ENCODE assay signal across 22 mouse cellular contexts in the genomic region with DNA sequence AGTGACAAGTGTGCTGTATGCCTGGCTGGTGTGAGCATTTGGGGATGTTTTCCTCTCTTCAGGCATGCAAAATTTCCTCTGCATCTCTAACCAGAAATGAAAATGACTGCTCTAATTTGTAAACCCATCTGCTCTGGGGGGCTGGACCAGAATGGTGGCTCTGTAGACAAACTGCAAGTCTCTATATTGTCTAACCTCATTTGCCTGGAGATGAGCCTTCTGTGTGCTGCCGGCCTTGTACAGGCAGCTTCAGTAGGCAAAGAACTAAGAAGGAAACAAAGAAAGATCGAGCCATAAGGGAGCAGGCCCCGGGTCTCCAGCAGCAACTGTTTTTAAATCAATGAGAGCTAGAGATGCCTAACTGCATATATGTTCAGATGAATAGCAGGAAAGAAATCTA.
DNase-seq lines count a peak whose midpoint lies in the region; ATAC-seq and TF ChIP-seq lines count a peak whose summit lies in the region.
"Had no signal": no experiment of that assay in that cellular context is flagged by ENCODE, and none has a peak within 500 bp of the region (broad histone marks: within the 10 kb centered on the region; RNA-seq: fewer than 3 reads in every experiment).

No protein-coding gene starts in this region.

- no peak overlapping the region for H3K4me2 ChIP-seq in forebrain, embryonic 12.5 days
- no peak overlapping the region for H3K4me2 ChIP-seq in forebrain, postnatal 0 days (ENCODE audit: low read depth)
- H3K4me2 ChIP-seq in midbrain, embryonic 15.5 days: no peak overlapping the region
- H3K4me2 ChIP-seq: heart, embryonic 15.5 days; limb, embryonic 12.5 days; liver, embryonic 12.5 days had no signal

- DNase-seq in forebrain, embryonic 10.5 days (ENCODE audit: extremely low spot score, low spot score): no peak
- peak; percentile 28 for DNase-seq in layer of hippocampus, adult 9-11 months
- DNase-seq in layer of hippocampus, adult 8-10 months (ENCODE audit: low spot score in 2 of 2): no peak
- peak; percentile 36 for DNase-seq in forebrain, postnatal 0 days
- no peak for DNase-seq in spleen, adult 18-20 months
- DNase-seq in thymus, postnatal 4 days: no peak
- DNase-seq: adrenal gland, adult 2 months; cerebellum, adult 9-10 months; gastrocnemius, postnatal 10 days; heart, adult 2 months; kidney, adult 18-20 months; kidney, postnatal 10 days; lung, adult 2 months; thymus, postnatal 14 days had no signal

- no peak for ATAC-seq in forebrain, embryonic 12.5 days (ENCODE audit: low FRiP score)
- peak; percentile 66 for ATAC-seq in forebrain, postnatal 0 days
- ATAC-seq in midbrain, embryonic 15.5 days (replicated peaks): no peak
- ATAC-seq: liver, embryonic 12.5 days had no signal

- H3K9ac ChIP-seq in forebrain, embryonic 12.5 days: no peak overlapping the region
- no peak overlapping the region for H3K9ac ChIP-seq in forebrain, postnatal 0 days
- H3K9ac ChIP-seq in midbrain, embryonic 15.5 days: no peak overlapping the region
- H3K9ac ChIP-seq: heart, embryonic 15.5 days; limb, embryonic 12.5 days; liver, embryonic 12.5 days had no signal

- no peaks in the 10 kb centered on the region for H3K9me3 ChIP-seq in forebrain, embryonic 12.5 days
- no peaks in the 10 kb centered on the region for H3K9me3 ChIP-seq in forebrain, embryonic 10.5 days
- no peaks in the 10 kb centered on the region for H3K9me3 ChIP-seq in forebrain, postnatal 0 days (ENCODE audit: low read length)
- no peaks in the 10 kb centered on the region for H3K9me3 ChIP-seq in midbrain, embryonic 15.5 days
- H3K9me3 ChIP-seq: heart, embryonic 15.5 days; limb, embryonic 12.5 days; liver, embryonic 12.5 days had no signal

- no peaks in the 10 kb centered on the region for H3K36me3 ChIP-seq in forebrain, embryonic 12.5 days (replicated peaks)
- H3K36me3 ChIP-seq in forebrain, embryonic 10.5 days (replicated peaks): no peaks in the 10 kb centered on the region
- H3K36me3 ChIP-seq in forebrain, postnatal 0 days (ENCODE audit: insufficient read depth): no peaks in the 10 kb centered on the region
- no peaks in the 10 kb centered on the region for H3K36me3 ChIP-seq in midbrain, embryonic 15.5 days (replicated peaks)
- H3K36me3 ChIP-seq: heart, embryonic 15.5 days; limb, embryonic 12.5 days; liver, embryonic 12.5 days had no signal

- peak overlapping the region; percentile 50; the same call in 1 of the 2 replicates for H3K27ac ChIP-seq in forebrain, embryonic 12.5 days
- no peak overlapping the region for H3K27ac ChIP-seq in forebrain, embryonic 10.5 days
- H3K27ac ChIP-seq in forebrain, postnatal 0 days (ENCODE audit: low read depth, low read length): peak overlapping the region; percentile 51
- peak overlapping the region; percentile 41; the same call in 1 of the 2 replicates for H3K27ac ChIP-seq in midbrain, embryonic 15.5 days
- H3K27ac ChIP-seq: heart, adult 2 months; heart, embryonic 15.5 days; left cerebral cortex, adult 2 months; limb, embryonic 12.5 days; liver, embryonic 12.5 days had no signal

- H3K4me3 ChIP-seq in forebrain, embryonic 12.5 days (replicated peaks): no peak overlapping the region
- no peak overlapping the region for H3K4me3 ChIP-seq in forebrain, embryonic 10.5 days
- no peak overlapping the region for H3K4me3 ChIP-seq in forebrain, postnatal 0 days (ENCODE audit: low read depth, low read length)
- no peak overlapping the region for H3K4me3 ChIP-seq in midbrain, embryonic 15.5 days
- H3K4me3 ChIP-seq: heart, adult 2 months; heart, embryonic 15.5 days; left cerebral cortex, adult 2 months; limb, embryonic 12.5 days; liver, embryonic 12.5 days; megakaryocyte, embryonic 14.5 days; myocyte had no signal

- no peak for TF ChIP-seq CTCF in forebrain, postnatal 0 days (IDR thresholded peaks at IDR 0.05; ENCODE audit: low read depth)

- H3K27me3 ChIP-seq in forebrain, embryonic 12.5 days: no peaks in the 10 kb centered on the region
- H3K27me3 ChIP-seq in forebrain, embryonic 10.5 days (ENCODE audit: poor library complexity, severe bottlenecking): no peaks in the 10 kb centered on the region
- H3K27me3 ChIP-seq in forebrain, postnatal 0 days (ENCODE audit: insufficient read depth, low read length): no peaks in the 10 kb centered on the region
- no peaks in the 10 kb centered on the region for H3K27me3 ChIP-seq in midbrain, embryonic 15.5 days (replicated peaks)
- H3K27me3 ChIP-seq: heart, embryonic 15.5 days; liver, embryonic 12.5 days; megakaryocyte, embryonic 14.5 days had no signal

- H3K4me1 ChIP-seq in forebrain, embryonic 12.5 days: peaks cover 31% of the 10 kb centered on the region
- H3K4me1 ChIP-seq in forebrain, embryonic 10.5 days: peaks cover 26% of the 10 kb centered on the region
- H3K4me1 ChIP-seq in forebrain, postnatal 0 days (ENCODE audit: insufficient read depth): no peaks in the 10 kb centered on the region
- H3K4me1 ChIP-seq in midbrain, embryonic 15.5 days: peaks cover 19% of the 10 kb centered on the region
- H3K4me1 ChIP-seq: heart, embryonic 15.5 days; limb, embryonic 12.5 days; liver, embryonic 12.5 days had no signal

- 63% methylated on average over 3 of the region's 3 CpGs for WGBS in forebrain, embryonic 12.5 days
- WGBS in forebrain, embryonic 10.5 days: 72% methylated on average over 3 of the region's 3 CpGs
- WGBS in forebrain, postnatal 0 days: 38% methylated on average over 3 of the region's 3 CpGs
- 42% methylated on average over 3 of the region's 3 CpGs for WGBS in midbrain, embryonic 15.5 days

Comparison
In these comparisons a context has a peak if more than half of its experiments do, and no peak if none do; other contexts are left out.
1. DNase-seq: peak in layer of hippocampus, adult 9-11 months (single experiment) and forebrain, postnatal 0 days (single experiment); none in forebrain, embryonic 10.5 days (single experiment), layer of hippocampus, adult 8-10 months (0 of 2), spleen, adult 18-20 months (0 of 2) and thymus, postnatal 4 days (single experiment).